Mouse (Mus musculus): ENCODE results near the gene 4930595M18Rik. TPM values are rescaled to one million over a fixed set of nuclear protein-coding genes. Genes with fewer than 3 reads are reported as not detected.

Gene 4930595M18Rik
- 0.08 TPM in 1 of 2 replicates, not detected in the other for polyA plus RNA-seq (2014; fragmentation: Nextera tagmentation; extraction: Ambion mirVana)

DNA sequence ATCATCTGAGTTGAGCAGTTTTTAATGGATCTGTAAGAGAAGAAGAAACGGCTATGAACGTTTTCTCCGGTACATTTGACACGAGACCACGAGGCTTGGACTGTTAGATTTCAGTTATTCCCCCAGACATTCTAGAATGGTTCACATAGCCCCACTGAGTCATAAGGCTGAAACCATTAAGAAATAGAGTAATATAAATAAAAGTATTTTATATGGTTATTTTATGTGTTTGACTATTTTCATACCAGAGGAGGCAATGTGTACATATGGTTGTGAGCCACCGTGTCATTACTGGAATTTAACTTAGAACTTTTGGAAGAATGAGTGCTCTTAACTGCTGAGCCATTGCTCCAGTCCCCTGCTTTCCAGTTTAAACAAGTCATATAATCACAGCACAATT is at the start of gene 4930595M18Rik:
Gene 4930595M18Rik (minus strand): TSS at position 101 of the 400 bp plus-strand sequence.
- H3K27ac ChIP-seq (ENCODE audit: low read depth, low read length) = no peak within 1 kb of the TSS
- 92% methylated on average over 6 of the region's 6 CpGs for WGBS
- no peak within 1 kb of the TSS for H3K4me2 ChIP-seq
- H3K9me3 ChIP-seq (ENCODE audit: control insufficient read depth, low read length) = no peaks in the 10 kb centered on the region
- no peak within 1 kb of the TSS for H3K9ac ChIP-seq (ENCODE audit: low read depth, low read length)
- ATAC-seq (replicated peaks; ENCODE audit: low FRiP score) = no peak
- H3K4me3 ChIP-seq (ENCODE audit: low read depth, low read length) = no peak within 1 kb of the TSS
- no peaks in the 10 kb centered on the region for H3K27me3 ChIP-seq (replicated peaks; ENCODE audit: control insufficient read depth, insufficient read depth, low read length)
- no peaks in the 10 kb centered on the region for H3K4me1 ChIP-seq (replicated peaks; ENCODE audit: control insufficient read depth, insufficient read depth, low read length)
- no peaks in the 10 kb centered on the region for H3K36me3 ChIP-seq (ENCODE audit: control insufficient read depth, insufficient read depth, low read length)
- DNase-seq (ENCODE audit: low spot score) = no peak

DNA sequence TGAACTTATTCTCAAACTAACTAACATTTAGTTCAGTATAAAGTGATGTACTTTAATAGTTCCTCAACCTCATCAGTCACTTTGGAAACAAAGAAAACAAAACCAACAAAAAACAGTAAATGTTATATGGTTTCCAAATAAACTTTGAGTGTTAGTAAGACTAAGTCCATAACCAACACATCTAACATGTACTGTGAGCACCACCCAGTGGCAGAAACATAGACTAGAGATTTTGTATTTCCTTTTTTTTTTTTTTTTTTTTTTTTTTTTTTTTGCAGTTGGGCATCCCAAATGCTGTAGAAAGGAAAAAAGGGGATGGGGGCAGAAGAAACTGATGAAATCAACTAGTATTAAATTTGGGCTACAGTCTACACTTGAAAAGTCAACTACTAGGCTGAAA is 14.6 kb upstream of the 4930595M18Rik start:
- Histone ChIP-seq H3K9me3 (ENCODE audit: control insufficient read depth, low read length) (no peaks in the 10 kb centered on the region), H3K4me2 (no peak overlapping the region), H3K4me1 (replicated peaks; ENCODE audit: control insufficient read depth, insufficient read depth, low read length) (no peaks in the 10 kb centered on the region), H3K36me3 (ENCODE audit: control insufficient read depth, insufficient read depth, low read length) (no peaks in the 10 kb centered on the region), H3K27ac (ENCODE audit: low read depth, low read length) (no peak overlapping the region), H3K4me3 (ENCODE audit: low read depth, low read length) (no peak overlapping the region), H3K9ac (ENCODE audit: low read depth, low read length) (no peak overlapping the region), H3K27me3 (replicated peaks; ENCODE audit: control insufficient read depth, insufficient read depth, low read length) (no peaks in the 10 kb centered on the region)
- DNase-seq (ENCODE audit: low spot score) = no peak
- ATAC-seq (replicated peaks; ENCODE audit: low FRiP score) = no peak
